Mouse (Mus musculus) lung, postnatal 0 days (tissue): ENCODE results near the gene Hoxa2.

Experiments
- CTCF ChIP-seq: IDR thresholded peaks from 2 replicates; pipeline ENCODE4 v1.5.1; 2016; ENCODE audit warnings: antibody characterized with exemption, mild to moderate bottlenecking
- EP300 ChIP-seq: IDR thresholded peaks from 2 replicates; pipeline ENCODE4 v1.6.1; 2016; ENCODE audit warnings: antibody characterized with exemption, mild to moderate bottlenecking, control low read depth

GRCm38 (mm10) chr6:52169499-52170165, 5.0 kb upstream of the Hoxa2 start:
- TF ChIP-seq CTCF: no peak
- no peak for TF ChIP-seq EP300
